Mouse (Mus musculus): ENCODE results near the gene Gm21985. TPM values are rescaled to one million over a fixed set of nuclear protein-coding genes. Genes with fewer than 3 reads are reported as not detected.

Gene Gm21985
- polyA plus RNA-seq, 1 experiment from 2014 or later: not detected

GRCm38 (mm10) chr2:112353685-112354455 is 87.8 kb downstream of the Gm21985 start:
- ATAC-seq: no peak
- WGBS: 89% methylated on average over 7 of the region's 7 CpGs
- H3K27ac ChIP-seq: no peak overlapping the region
- no peak overlapping the region for H3K4me3 ChIP-seq (replicated peaks)
- no peak overlapping the region for H3K4me2 ChIP-seq (replicated peaks)
- H3K27me3 ChIP-seq (replicated peaks): no peaks in the 10 kb centered on the region
- no peaks in the 10 kb centered on the region for H3K4me1 ChIP-seq (replicated peaks)
- no peaks in the 10 kb centered on the region for H3K9me3 ChIP-seq
- H3K9ac ChIP-seq: no peak overlapping the region
- peaks cover 11% of the 10 kb centered on the region; the same call in 1 of the 2 replicates for H3K36me3 ChIP-seq

- Histone ChIP-seq H3K4me1 (replicated peaks) (no peaks in the 10 kb centered on the region), H3K27ac (no peak overlapping the region), H3K9me3 (no peaks in the 10 kb centered on the region), H3K27me3 (replicated peaks) (no peaks in the 10 kb centered on the region), H3K36me3 (peaks cover 23% of the 10 kb centered on the region; the same call in 1 of the 2 replicates), H3K4me2 (replicated peaks) (no peak overlapping the region), H3K9ac (no peak overlapping the region), H3K4me3 (replicated peaks) (no peak overlapping the region)
- no peak for ATAC-seq
- 64% methylated on average over 2 of the region's 2 CpGs for WGBS
Observed at GRCm38 (mm10) chr2:112359611-112360010, 93.5 kb downstream of the Gm21985 start.

- H3K36me3 ChIP-seq: peaks cover 24% of the 10 kb centered on the region; the same call in 1 of the 2 replicates
- H3K4me2 ChIP-seq (replicated peaks): no peak overlapping the region
- H3K9me3 ChIP-seq: no peaks in the 10 kb centered on the region
- ATAC-seq: no peak
- H3K4me3 ChIP-seq (replicated peaks): no peak overlapping the region
- no peak overlapping the region for H3K9ac ChIP-seq
- no peaks in the 10 kb centered on the region for H3K4me1 ChIP-seq (replicated peaks)
- 80% methylated on average over 12 of the region's 12 CpGs for WGBS
- no peaks in the 10 kb centered on the region for H3K27me3 ChIP-seq (replicated peaks)
- no peak overlapping the region for H3K27ac ChIP-seq
Observed at GRCm38 (mm10) chr2:112360012-112360780, 94.1 kb downstream of the Gm21985 start.

GRCm38 (mm10) chr2:112360781-112361169 is 94.7 kb downstream of the Gm21985 start:
- no peaks in the 10 kb centered on the region for H3K4me1 ChIP-seq (replicated peaks)
- H3K36me3 ChIP-seq: peaks cover 24% of the 10 kb centered on the region; the same call in 1 of the 2 replicates
- 83% methylated on average over 2 of the region's 2 CpGs for whole genome bisulfite sequencing
- H3K4me3 ChIP-seq (replicated peaks): no peak overlapping the region
- H3K9ac ChIP-seq: no peak overlapping the region
- no peak for ATAC-seq
- H3K4me2 ChIP-seq (replicated peaks): no peak overlapping the region
- H3K27me3 ChIP-seq (replicated peaks): no peaks in the 10 kb centered on the region
- no peaks in the 10 kb centered on the region for H3K9me3 ChIP-seq
- no peak overlapping the region for H3K27ac ChIP-seq

- Histone ChIP-seq H3K9me3 (no peaks in the 10 kb centered on the region), H3K27ac (no peak overlapping the region), H3K4me1 (replicated peaks) (peaks cover 5% of the 10 kb centered on the region; the same call in 1 of the 2 replicates), H3K9ac (peak overlapping the region; percentile 87), H3K36me3 (peaks cover 11% of the 10 kb centered on the region; the same call in 1 of the 2 replicates), H3K4me3 (replicated peaks) (peak overlapping the region; percentile 92), H3K4me2 (replicated peaks) (peak overlapping the region; percentile 85), H3K27me3 (replicated peaks) (no peaks in the 10 kb centered on the region)
- peak; percentile 62 for ATAC-seq
- 17% methylated on average over 15 of the region's 15 CpGs for WGBS
Observed at GRCm38 (mm10) chr2:112367222-112367621, 101.1 kb downstream of the Gm21985 start.

- ATAC-seq: peak; percentile 95
- peak within 1 kb of the TSS; percentile 87 for H3K9ac ChIP-seq
- H3K4me2 ChIP-seq (replicated peaks): peak within 1 kb of the TSS; percentile 85
- H3K9me3 ChIP-seq: no peaks in the 10 kb centered on the region
- no peaks in the 10 kb centered on the region for H3K27me3 ChIP-seq (replicated peaks)
- peaks cover 7% of the 10 kb centered on the region; the same call in 1 of the 2 replicates for H3K36me3 ChIP-seq
- peak within 1 kb of the TSS; percentile 77 for H3K27ac ChIP-seq
- H3K4me3 ChIP-seq (replicated peaks): peak within 1 kb of the TSS; percentile 92
- H3K4me1 ChIP-seq (replicated peaks): peaks cover 5% of the 10 kb centered on the region; the same call in 1 of the 2 replicates
- 1% methylated on average over 46 of the region's 46 CpGs for WGBS
Observed at GRCm38 (mm10) chr2:112367726-112368673, 101.9 kb downstream of the Gm21985 start, which contains the start of gene Emc4. Gene Emc4 (minus strand): TSS chr2:112368027.

- Histone ChIP-seq H3K9me3 (no peaks in the 10 kb centered on the region), H3K36me3 (no peaks in the 10 kb centered on the region), H3K4me1 (replicated peaks) (peaks cover 5% of the 10 kb centered on the region; the same call in 1 of the 2 replicates), H3K4me3 (replicated peaks) (no peak overlapping the region), H3K9ac (no peak overlapping the region), H3K27ac (no peak overlapping the region), H3K4me2 (replicated peaks) (no peak overlapping the region), H3K27me3 (replicated peaks) (no peaks in the 10 kb centered on the region)
- no peak for ATAC-seq
- 55% methylated on average over 5 of the region's 5 CpGs for WGBS
Observed at GRCm38 (mm10) chr2:112369941-112370340, 103.8 kb downstream of the Gm21985 start.

GRCm38 (mm10) chr2:112373141-112373540 is 107.0 kb downstream of the Gm21985 start:
- Histone ChIP-seq H3K4me1 (replicated peaks) (no peaks in the 10 kb centered on the region), H3K4me3 (replicated peaks) (no peak overlapping the region), H3K27ac (no peak overlapping the region), H3K9ac (no peak overlapping the region), H3K36me3 (no peaks in the 10 kb centered on the region), H3K9me3 (no peaks in the 10 kb centered on the region), H3K27me3 (replicated peaks) (no peaks in the 10 kb centered on the region), H3K4me2 (replicated peaks) (no peak overlapping the region)
- no peak for ATAC-seq
- 58% methylated on average over 4 of the region's 4 CpGs for WGBS

- Histone ChIP-seq H3K27ac (no peak overlapping the region), H3K9ac (no peak overlapping the region), H3K4me2 (replicated peaks) (no peak overlapping the region), H3K9me3 (no peaks in the 10 kb centered on the region), H3K27me3 (replicated peaks) (no peaks in the 10 kb centered on the region), H3K36me3 (no peaks in the 10 kb centered on the region), H3K4me3 (replicated peaks) (no peak overlapping the region), H3K4me1 (replicated peaks) (no peaks in the 10 kb centered on the region)
- ATAC-seq: no peak
- 51% methylated on average over 5 of the region's 5 CpGs for WGBS
Observed at GRCm38 (mm10) chr2:112374610-112375009, 108.5 kb downstream of the Gm21985 start.

GRCm38 (mm10) chr2:112378973-112379898 is 113.1 kb downstream of the Gm21985 start, which contains the start of gene Katnbl1:
Gene Katnbl1 (plus strand): TSS chr2:112379211.
- peak; percentile 100 for ATAC-seq
- peak within 1 kb of the TSS; percentile 96 for H3K4me3 ChIP-seq (replicated peaks)
- H3K9me3 ChIP-seq: no peaks in the 10 kb centered on the region
- under 1% methylated on average over 70 of the region's 72 CpGs for WGBS
- no peaks in the 10 kb centered on the region for H3K27me3 ChIP-seq (replicated peaks)
- 0 out of 2 replicates have a peak, but pooled peaks cover 3% of the 10 kb centered on the region for H3K4me1 ChIP-seq (replicated peaks)
- H3K36me3 ChIP-seq: no peaks in the 10 kb centered on the region
- H3K4me2 ChIP-seq (replicated peaks): peak within 1 kb of the TSS; percentile 66
- H3K27ac ChIP-seq: peak within 1 kb of the TSS; percentile 90
- peak within 1 kb of the TSS; percentile 97 for H3K9ac ChIP-seq

- Histone ChIP-seq H3K4me2 (replicated peaks) (peak overlapping the region; percentile 66), H3K4me3 (replicated peaks) (peak overlapping the region; percentile 96), H3K9ac (peak overlapping the region; percentile 97), H3K27ac (no peak overlapping the region), H3K4me1 (replicated peaks) (0 out of 2 replicates have a peak, but pooled peaks cover 3% of the 10 kb centered on the region), H3K27me3 (replicated peaks) (no peaks in the 10 kb centered on the region), H3K9me3 (no peaks in the 10 kb centered on the region), H3K36me3 (no peaks in the 10 kb centered on the region)
- 40% methylated on average over 8 of the region's 8 CpGs for WGBS
- no peak for ATAC-seq
Observed at GRCm38 (mm10) chr2:112380131-112380530, 114.0 kb downstream of the Gm21985 start.
